Mouse (Mus musculus) kidney, postnatal 10 days (tissue): Measurements from ENCODE around the gene Hoxa5.

ENCODE experiments used
- DNase-seq: peaks from one replicate; pipeline ENCODE4 v3.0.0; 2021; ENCODE audit warnings: mixed read lengths

Hoxa5 gene

DNA sequence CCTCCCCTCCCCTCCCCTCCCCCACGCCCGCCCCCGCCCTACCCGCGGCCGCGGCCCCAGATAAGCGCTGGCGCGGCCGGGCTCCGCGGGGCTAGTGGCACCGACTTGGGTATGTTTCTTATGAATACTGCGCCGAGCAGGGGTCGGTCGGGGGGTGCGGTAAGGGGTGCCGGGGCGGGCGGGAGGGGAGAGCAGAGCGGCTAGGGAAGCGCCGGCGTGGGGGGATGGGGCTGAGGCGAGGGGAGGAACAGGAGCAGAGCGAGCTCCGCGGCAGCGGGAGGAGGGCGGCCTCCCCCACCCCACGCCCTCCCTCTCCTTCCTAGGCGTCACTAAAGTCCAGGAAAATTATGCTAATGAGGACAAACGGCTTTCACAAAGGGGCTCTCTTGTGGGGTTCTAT is 28.5 kb downstream of the Hoxa5 start:
- peak; percentile 87 for DNase-seq

DNA sequence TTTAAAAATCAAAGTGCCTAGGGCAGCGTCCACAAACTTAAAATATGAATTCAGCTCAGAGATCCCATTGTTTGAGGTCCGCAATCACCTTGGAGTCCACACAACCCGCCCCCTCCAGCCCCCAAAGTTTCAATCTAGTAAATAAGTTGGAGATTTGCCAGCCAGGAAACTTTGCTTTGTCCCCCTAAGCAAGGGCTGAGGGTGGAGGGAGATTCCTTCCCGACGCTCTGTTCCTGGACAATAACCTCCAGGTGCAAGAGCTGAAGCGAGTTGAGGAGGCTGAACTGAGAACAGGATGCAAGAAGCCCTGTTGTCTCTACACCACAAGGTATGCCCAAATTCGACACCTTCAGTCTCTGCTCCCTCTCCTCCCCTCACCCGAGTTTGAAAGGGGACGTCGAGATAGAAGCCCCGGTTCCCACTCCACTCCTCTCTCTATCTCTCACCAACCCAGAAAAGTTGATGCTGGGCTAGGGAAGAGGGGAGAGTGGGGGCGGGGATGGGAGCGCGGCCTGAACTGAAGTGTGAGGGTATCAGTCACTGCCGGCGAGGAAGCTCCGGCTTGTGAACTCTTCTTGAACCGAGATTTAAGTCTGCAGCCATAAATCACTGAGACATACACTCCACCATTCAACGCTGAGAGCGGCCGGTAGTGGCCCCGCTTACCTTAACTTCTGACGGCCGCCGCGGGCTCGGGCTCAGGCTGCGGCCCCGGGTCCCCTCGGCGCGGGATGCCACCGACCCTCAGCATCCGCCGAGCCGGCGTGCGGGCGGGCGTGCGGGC is 29.2 kb downstream of the Hoxa5 start:
- peak; percentile 83 for DNase-seq

DNA sequence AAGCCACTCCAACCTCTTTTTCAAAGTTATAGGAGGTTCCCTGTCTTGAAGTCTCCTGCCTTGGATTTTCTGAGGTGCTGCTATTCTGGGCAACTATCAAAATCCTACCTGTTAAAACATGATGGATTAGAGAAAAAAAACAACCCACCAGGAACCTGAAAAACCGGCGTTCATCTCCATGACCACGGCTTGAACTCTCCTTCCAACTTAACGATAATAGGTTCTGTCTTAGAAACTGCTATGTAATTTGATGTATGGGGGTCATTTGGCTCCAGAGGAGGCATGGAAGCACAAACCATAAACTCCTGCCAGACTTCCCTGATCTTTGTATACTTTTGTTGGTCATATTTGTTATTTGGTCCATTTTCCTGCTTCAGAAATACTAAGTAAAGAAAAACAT is 30.7 kb downstream of the Hoxa5 start:
- no peak for DNase-seq

DNA sequence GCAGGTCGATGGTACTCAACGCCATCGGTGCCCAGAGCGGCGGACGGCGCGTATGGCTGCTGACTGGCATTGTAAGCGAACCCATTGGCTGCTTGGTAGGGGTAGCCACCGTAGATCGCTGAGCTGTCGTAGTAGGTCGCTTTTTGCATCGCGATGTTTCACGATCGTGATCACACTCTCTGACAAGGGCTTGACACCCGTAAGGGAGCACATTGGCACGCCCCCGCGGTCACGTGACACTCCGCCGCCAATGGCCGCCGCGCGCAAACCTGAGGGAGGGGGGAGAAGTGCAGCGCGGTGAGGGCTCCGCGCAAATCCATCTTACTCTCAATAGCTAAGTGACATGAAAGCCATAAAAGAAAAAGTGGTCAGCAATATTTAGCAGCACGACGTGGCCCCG is 31.9 kb downstream of the Hoxa5 start:
- DNase-seq = peak; percentile 97

DNA sequence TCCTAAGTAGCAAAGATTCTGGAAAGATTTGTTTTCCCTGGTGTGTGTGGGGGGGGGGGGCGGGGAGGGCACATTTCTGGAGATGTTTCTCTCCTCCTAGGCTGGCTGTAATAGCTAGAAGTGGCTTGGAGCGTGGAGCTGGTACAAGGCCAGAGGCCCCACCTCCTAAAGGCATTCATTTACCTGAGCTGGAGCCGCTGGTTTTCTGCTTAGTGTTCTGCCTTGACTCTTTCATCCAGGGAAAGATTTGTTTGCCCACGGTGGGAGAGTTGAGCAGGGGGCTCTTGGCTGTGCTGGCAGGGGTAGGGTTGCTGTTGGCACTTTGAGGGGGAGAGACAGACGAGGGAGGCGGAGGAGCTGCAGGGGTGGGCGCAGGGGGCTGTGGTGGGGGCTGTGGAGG is 32.4 kb downstream of the Hoxa5 start:
- DNase-seq = peak; percentile 59

DNA sequence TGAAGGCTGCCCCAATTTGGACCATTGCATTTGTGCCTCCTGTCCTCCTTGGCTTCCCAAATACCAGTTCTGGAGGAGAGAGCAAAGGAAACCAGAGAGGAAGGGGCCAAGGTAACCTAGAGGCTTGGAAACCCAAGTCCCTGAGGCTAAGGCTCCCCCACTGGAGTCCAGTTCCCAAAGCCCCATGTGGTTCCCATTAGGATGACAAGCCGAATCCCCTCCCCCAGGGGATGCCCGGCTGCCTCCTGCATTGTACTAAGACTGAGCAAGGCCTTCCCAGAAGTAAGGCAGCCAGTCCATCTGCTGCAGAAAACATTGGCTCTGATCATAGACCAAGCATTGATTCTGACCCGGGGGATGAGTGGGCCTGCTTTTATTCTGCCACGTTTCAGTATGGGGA is 33.1 kb downstream of the Hoxa5 start:
- DNase-seq = peak; percentile 66

DNA sequence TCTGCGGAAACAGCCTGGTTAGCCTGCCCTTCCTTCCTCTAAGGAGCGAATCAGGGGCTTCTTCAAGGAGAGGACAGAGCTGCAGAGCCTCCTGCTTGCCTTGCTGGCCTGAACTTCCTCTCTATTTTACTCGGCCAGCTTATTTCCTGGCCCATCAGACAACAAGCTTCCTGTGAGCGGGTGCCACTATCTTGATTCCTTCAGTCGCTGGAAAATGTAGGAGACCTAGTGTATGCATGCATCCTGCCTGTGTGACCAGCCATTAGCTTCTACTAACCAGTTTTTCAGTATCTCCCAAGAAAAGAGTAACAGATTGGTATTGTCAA is 33.5 kb downstream of the Hoxa5 start:
- no peak for DNase-seq

DNA sequence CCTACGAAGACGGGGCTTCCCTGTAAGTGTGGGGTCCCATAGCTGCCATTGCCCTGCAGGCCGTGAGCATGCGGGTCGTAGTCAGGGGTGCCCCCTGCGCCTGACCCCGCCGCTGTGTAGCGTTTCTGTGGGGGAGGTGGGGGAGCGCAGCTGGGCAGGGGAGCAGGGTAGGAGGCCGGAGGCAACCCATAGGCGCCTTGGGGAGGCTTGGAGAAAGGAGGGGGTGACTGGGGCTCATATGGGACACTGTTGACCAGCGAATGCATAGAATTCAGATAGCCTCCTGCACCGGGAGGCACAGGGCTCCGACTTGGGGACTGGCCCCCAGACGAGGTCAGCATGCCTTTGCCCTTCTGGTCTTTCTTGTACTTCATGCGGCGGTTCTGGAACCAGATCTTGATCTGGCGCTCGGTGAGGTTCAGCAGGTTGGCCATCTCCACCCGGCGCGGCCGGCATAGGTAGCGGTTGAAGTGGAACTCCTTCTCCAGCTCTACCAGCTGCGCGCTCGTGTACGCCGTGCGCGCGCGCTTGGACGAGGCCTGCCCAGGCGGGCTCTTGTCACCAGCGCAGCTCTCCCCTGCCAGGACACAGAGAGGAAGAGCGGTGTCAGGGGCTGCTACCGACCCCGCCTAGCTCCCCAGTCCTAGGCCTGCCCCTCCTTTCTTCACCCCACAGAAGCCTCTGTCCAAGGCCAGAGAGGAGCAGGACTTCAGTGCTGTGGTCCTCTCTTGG is 34.1 kb downstream of the Hoxa5 start:
- DNase-seq = peak; percentile 74

DNA sequence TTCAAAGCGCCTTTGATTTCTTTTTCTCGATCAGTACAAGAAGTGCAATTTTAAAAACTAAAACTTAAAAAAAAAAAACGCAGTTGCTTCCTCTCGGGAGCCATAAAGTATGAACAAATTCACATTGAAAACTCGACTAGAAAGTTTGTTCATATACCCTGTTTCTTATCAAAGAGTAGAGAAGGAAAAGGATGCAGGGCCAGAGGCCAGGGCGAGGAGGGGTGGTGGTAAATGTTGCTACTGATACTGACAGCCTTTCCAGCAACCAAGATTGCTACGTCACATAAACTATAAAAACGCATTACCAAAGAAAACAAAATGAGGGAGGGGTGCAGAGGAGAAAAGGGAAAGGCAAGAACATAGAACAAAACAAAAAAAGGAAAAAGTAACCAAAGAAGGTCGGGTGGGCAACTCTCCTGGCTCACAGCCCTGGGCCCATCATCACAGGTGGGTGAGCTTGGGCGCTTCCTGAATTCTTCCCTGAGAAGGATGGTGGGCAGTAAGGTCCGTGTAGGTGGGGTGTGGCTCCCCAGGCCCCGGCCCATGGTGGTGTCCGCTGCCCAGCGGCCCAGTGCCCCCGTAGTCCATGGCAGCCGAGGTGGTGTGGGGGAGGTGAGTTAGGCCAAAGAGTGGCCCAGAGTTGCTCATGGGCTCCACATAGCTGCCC is 34.8 kb downstream of the Hoxa5 start:
- peak; percentile 43 for DNase-seq

DNA sequence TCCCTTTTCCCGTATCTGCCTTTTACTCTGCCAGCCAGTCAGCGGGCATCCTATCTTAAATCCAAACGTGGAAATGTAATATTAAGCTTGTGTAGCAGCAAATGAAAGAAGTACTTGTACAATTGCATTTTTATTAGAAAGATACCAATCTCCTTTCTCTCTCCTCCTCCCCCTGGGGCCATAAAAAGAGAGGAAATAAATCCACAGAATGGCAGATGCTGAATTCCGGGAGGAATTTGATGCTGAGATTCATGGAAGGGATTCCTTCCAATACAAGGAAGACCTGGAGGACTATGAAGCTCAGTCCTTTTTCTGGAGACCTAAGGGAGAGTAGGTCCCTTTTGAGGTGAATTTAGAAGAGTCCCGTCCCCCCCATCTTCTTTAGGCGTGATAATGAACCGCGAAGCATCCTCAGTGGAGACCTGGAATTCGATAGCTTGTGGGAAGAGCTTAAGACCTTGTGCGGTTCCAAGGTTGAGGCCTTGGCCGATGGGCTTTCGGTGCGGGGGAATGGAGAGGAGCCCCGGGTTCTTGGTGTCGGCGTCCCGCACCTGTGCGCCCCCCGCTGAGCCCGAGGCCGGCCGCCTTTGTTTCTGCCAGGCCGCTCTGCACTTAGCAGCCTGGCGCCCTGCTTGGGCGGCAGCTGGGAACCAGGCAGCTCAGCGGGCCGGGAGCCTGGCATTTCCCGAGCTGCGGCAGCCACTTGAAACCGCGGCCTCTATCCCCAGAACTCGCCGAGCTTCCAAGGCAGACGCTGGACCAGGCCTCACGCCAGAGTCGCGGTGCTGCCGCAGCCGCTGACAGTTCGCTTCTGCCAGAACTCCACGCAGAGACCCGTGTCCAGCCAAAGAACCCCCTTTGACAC is 36.0 kb downstream of the Hoxa5 start:
- peak; percentile 73 for DNase-seq

DNA sequence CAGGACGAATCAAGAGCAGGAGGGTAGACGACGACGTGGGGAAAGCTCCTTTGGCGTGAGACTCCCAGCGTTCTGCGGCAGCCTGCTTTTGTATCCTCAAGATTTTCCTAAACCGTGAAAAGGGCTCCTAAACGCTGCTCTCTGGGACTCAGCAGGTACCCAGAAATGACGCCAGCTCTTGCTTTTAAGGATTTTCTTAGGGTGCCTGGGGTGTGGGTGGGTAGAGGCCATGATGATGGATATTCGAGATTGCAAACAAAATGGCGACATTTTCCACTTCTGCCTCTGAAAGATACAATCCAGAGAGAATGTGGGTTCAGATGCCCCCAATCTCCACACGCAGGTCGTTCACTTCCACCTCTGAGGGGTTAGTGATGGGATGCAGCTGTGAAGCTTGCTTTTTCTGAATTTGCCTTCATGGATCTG is 36.6 kb downstream of the Hoxa5 start:
- no peak for DNase-seq

DNA sequence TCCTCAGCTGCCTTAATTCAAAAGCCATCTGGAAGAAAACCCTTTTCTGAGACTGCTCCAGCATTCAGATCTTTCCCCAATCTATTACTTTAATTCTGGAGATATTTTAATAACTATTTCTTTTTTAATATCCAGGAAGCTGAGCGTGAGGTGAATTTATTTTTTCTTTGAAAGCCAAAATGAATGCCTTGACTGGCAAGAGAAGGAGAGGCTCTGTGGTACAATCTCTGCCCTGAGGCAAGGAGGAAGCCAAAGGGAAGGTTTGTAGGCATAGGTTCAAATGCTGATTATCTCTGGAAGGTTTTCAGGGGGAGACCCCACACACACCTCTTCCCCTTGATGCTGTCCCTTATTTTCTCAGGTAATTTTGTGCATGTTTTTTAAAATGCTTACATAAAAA is 37.2 kb downstream of the Hoxa5 start:
- no peak for DNase-seq

DNA sequence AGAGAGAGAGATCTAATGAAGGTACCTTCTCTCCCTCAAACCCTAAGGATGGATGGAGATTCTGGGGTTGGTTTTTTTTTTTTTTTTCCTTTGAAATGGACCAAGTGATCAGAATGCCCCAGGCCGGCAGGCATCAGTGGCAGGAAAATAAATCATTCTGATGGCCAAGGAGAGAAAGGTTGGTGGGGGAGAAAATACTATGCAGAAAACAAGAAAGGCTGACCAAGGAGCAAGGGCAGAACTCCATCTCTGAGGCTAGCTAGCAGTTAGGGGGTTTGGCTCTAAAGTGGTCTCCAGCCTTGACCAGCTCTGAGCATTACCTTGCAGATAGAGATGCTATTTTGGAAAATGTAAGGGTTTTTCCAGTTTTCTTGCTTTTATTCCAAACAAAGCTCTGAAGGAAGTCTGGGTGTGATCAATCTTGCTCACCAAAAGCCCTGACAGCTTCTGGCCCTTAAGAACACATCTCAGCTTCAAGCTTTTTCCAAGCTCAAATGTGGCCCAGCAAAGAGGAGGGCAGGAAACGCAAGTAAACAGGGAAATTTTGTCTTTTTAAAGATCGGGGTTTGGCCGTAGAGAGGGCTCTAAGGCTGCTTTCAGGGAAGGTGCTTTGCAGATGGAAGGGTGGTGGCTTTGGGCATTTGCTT is 37.8 kb downstream of the Hoxa5 start:
- DNase-seq = peak; percentile 38

DNA sequence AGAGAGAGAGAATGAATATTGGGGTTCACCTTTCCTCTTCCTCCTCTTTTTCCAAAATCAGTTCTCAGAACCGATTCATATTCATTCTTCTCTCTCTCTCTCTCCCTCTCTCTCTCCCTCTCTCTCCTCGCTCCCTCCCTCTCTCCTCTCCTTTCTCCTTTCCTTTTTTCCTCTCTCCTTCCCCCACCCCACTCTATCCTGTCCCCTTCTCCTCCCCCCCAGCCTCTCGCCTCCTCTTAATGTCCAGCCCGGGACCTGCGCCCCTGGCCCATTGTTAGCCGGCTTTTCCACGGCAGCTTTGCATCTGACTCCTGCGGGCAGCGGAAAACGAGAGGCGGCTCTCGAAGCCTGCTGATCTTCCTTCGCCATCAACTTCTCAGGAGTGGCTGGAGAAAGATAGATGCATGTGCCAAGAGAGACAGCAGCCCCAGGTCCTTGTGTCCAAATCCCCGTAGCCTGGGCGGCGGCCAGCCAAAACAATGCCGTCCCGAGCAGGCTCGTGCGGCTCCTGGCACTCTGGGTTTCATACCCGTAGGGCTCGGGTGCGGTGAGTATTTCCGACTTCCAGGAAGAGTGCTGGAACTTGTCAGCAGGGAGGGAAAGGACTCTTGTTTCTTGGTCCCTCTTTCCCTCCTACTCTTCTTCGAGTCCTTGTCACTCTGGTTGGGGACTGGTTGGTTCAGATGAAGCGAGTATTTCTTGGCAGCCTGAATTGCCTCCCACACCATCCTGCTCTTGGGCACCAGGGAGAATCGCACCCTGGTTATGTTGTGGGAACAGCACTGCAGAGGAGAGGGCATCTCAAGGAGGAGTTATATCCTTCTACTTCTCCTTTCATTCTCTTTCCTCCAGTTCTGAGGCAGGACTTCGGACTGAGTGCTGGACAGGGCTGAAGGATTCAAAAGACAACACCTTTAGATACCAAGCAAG is 38.7 kb downstream of the Hoxa5 start:
- peak; percentile 68 for DNase-seq

DNA sequence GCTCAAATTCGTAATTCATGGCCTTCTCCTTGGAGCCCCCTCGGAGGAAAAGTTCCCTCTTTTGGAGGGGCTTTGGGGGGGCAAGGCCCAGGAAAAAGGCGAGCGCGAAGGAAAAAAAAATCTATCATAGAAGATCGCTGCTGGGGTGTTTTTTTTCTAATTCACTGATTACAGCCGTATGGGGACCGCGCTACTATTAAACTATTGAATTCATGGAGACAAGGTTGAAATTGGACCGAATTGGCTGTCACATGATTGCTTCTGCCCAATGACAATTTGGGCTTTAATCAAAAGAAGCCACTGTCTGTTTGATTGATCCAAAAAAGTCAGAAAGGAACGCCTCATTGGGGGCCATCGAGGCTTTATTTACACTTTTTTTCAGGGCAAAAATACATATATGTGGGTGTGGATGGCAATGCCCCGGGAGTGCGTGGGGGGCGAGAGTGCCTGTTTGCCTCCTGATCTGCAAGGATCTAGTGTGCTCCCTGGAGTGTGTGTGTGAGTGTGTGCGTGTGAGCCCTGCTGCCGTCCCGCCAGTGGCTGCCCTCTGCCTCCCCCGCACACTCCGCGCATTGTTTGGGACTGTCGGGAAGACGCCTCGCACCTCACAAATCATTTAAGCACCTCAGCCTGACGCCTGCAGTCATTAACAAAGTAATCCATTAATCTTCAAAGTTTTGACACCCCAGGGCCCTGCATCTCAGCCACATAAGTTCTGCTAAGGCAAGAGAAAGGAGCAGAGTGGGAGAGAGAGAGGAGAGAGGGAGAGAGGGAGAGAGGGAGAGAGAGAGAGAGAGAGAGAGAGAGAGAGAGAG is 39.6 kb downstream of the Hoxa5 start, which contains the start of gene Hoxa2:
Hoxa2 (minus strand) TSS at position 206 of the 815 bp plus-strand sequence.
- peak; percentile 68 for DNase-seq

DNA sequence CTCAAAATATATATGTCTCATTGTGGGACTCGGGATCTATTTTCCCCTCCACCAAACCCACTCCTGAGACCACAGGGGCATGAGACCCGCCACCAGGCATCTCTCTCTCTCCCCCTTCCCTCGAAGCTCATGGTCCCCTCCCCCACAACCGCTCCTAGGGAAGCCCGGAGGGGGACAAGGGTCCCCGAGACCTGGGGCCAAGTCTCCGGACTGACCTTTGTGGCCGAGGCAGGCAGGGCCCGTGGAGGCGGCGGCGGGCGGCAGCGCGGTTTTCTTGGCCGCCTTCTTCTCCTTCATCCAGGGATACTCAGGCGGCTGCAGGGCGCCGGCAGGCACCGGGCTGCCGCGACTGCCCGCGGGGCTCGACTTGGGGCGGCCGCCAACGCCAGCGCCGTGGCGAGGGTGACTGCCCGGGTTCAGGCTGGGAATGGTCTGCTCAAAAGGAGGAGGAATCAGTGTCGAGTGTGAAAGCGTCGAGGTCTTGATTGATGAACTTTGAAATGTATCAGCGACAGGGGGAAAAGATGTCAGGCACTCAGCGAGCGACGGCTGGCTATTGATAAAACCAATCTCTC is 40.2 kb downstream of the Hoxa5 start:
- DNase-seq = peak; percentile 63

DNA sequence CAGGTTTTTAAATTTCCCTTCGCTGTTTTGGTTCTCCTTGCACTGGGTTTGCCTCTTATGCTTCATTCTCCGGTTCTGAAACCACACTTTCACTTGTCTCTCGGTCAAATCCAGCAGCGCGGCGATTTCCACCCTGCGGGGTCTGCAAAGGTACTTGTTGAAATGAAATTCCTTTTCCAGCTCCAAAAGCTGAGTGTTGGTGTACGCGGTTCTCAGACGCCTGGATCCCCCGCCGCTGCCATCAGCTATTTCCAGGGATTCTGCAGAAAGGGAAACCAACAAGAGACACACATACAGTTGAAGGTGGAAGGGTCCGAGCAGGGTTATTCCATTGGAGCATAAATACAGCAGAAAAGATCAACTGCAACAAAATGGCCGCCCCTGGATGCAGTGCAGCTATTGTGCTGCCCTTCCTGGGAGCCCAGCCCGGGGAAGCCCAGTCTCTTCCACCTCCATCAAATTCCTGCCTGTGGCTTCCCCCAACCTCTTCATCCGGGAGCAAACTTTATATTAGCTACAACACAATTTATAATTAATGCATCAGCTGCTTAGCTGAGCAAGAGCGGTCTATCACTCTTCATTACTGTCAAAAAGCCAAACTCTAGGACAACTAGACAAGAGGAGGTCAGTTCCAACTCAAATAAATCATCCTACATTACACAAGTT is 40.9 kb downstream of the Hoxa5 start:
- peak; percentile 53 for DNase-seq

DNA sequence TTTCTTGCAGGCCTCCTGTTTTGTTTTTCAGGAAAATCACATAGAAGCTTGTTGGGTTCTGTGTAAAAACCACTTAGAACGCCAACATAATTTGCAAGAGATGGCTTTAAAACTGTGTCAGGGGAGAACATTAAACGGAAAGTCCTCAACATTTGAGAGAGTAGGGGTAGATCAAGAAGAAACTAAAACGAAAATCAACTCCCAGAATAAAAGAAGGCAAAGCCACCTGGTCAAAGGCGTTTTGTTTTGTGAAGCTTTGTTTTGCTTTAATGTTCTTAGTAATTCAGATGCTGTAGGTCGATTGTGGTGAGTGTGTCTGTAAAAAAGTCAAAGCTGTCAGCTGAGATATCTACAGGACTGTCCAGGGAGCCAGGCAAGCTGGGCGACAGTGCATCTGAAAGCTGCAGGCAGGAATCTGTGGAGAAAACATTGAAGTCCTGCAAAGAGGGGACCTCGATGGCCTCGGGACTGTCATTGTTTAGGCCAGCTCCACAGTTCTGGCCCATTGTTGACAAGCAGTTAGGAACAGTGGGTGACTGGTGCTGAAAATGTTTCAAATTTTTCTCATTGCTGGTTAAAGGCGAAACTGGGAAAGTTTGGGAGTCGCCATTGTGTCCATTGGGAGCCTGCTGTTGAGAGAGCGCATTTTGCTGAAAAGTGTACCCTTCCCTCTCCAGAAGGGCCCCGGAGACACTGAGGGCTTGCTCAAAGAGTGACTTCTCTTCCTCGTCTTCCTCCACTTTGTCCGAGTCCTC is 41.6 kb downstream of the Hoxa5 start:
- peak; percentile 23 for DNase-seq

DNA sequence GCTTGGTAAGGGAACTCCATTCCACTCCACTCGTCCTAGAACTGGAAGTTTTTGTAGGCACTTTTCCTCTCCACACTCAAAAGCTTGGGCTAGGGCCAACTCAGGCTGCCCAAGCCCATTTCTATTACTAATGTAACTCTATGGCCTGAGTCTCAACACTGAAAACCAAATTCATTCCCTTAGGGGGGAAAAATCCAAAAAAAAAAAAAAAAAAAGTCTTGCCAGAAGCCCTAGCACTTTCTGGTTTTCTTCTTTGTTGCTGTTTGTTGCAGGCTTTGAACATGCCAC is 42.4 kb downstream of the Hoxa5 start:
- DNase-seq = peak; percentile 38
